Mouse (Mus musculus) stomach, embryonic 15.5 days (tissue): ENCODE measurements at regions not wholly inside any gene's neighbourhood (a gene's known extent, or its start where the extent isn't known, plus 50 kb on each side); places are given as distances from the start of the nearest gene placed in this dataset.
A peak's percentile ranks its signal among the peaks of the same experiment; 100 is the strongest.

Source experiments
- ATAC-seq: fragments of 200-750 bp; cut with Nextera tagmentation; 2 replicates; pipeline ENCODE4 v1.8.0; 2017; ENCODE audit warnings: low read depth, moderate number of reproducible peaks, moderate TSS enrichment; ENCODE audit not compliant: insufficient read depth, low FRiP score
- H3K27ac ChIP-seq: fragments of 300-500 bp; sonication (generic); 2 replicates; pipeline ENCODE4 v1.5.1; 2015; ENCODE audit warnings: mild to moderate bottlenecking, inconsistent platforms
- H3K27me3 ChIP-seq: fragments of 300-500 bp; sonication (generic); replicated peaks from 2 replicates; pipeline ENCODE4 v1.6.1; 2015; ENCODE audit warnings: inconsistent platforms
- H3K36me3 ChIP-seq: fragments of 300-500 bp; sonication (generic); 2 replicates; pipeline ENCODE4 v1.6.1; 2015; ENCODE audit warnings: inconsistent platforms
- H3K4me1 ChIP-seq: fragments of 300-500 bp; sonication (generic); 2 replicates; pipeline ENCODE4 v1.6.1; 2015; ENCODE audit warnings: inconsistent platforms
- H3K4me2 ChIP-seq: fragments of 300-500 bp; sonication (generic); 2 replicates; pipeline ENCODE4 v1.6.1; 2015; ENCODE audit warnings: mild to moderate bottlenecking, inconsistent platforms
- H3K4me3 ChIP-seq: fragments of 300-500 bp; sonication (generic); replicated peaks from 2 replicates; pipeline ENCODE4 v1.5.1; 2015; ENCODE audit warnings: inconsistent platforms
- H3K9ac ChIP-seq: fragments of 300-500 bp; sonication (generic); 2 replicates; pipeline ENCODE4 v1.6.1; 2015; ENCODE audit warnings: inconsistent platforms
- H3K9me3 ChIP-seq: fragments of 300-500 bp; sonication (generic); 2 replicates; pipeline ENCODE4 v1.6.1; 2016; ENCODE audit warnings: inconsistent platforms
- WGBS: fragments of 180-500 bp; shearing (Covaris S2); methylation state at CpG from one replicate; pipeline ENCODE4 v1.1.7; 2015; 5-methylcytosine and 5-hydroxymethylcytosine counted together

- H3K27ac ChIP-seq: no peak overlapping the region
- H3K9me3 ChIP-seq: no peaks in the 10 kb centered on the region
- WGBS: 20% methylated on average over 1 of the region's 1 CpGs
- no peak for ATAC-seq
- no peaks in the 10 kb centered on the region for H3K36me3 ChIP-seq
- peaks cover 8% of the 10 kb centered on the region; the same call in 1 of the 2 replicates for H3K4me1 ChIP-seq
- H3K27me3 ChIP-seq: no peaks in the 10 kb centered on the region
- H3K4me3 ChIP-seq: no peak overlapping the region
- no peak overlapping the region for H3K4me2 ChIP-seq
- H3K9ac ChIP-seq: no peak overlapping the region
These were observed 111.4 kb downstream of the Adamts15 start for GRCm38 (mm10) chr9:30810843-30811242.

- no peaks in the 10 kb centered on the region for H3K36me3 ChIP-seq
- H3K9me3 ChIP-seq: no peaks in the 10 kb centered on the region
- H3K27ac ChIP-seq: no peak overlapping the region
- no peak overlapping the region for H3K4me2 ChIP-seq
- no peaks in the 10 kb centered on the region for H3K27me3 ChIP-seq
- no peak for ATAC-seq
- no peak overlapping the region for H3K4me3 ChIP-seq
- H3K4me1 ChIP-seq: peaks cover 8% of the 10 kb centered on the region; the same call in 1 of the 2 replicates
- 71% methylated on average over 4 of the region's 4 CpGs for WGBS
- no peak overlapping the region for H3K9ac ChIP-seq
These were observed 112.0 kb downstream of the Adamts15 start for GRCm38 (mm10) chr9:30810290-30810689.

GRCm38 (mm10) chr9:30808863-30809491 is 113.3 kb downstream of the Adamts15 start:
- no peaks in the 10 kb centered on the region for H3K27me3 ChIP-seq
- ATAC-seq: no peak; the same call in 1 of the 2 replicates
- peak overlapping the region; percentile 26; the same call in 1 of the 2 replicates for H3K27ac ChIP-seq
- H3K4me3 ChIP-seq: no peak overlapping the region
- H3K36me3 ChIP-seq: no peaks in the 10 kb centered on the region
- no peak overlapping the region for H3K9ac ChIP-seq
- H3K9me3 ChIP-seq: no peaks in the 10 kb centered on the region
- peaks cover 8% of the 10 kb centered on the region; the same call in 1 of the 2 replicates for H3K4me1 ChIP-seq
- 21% methylated on average over 11 of the region's 11 CpGs for WGBS
- peak overlapping the region; percentile 3; the same call in 1 of the 2 replicates for H3K4me2 ChIP-seq

GRCm38 (mm10) chr9:30803755-30804532 is 118.3 kb downstream of the Adamts15 start:
- Histone ChIP-seq H3K4me3 (no peak overlapping the region), H3K9ac (no peak overlapping the region), H3K4me1 (peaks cover 5% of the 10 kb centered on the region; the same call in 1 of the 2 replicates), H3K9me3 (no peaks in the 10 kb centered on the region), H3K27me3 (no peaks in the 10 kb centered on the region), H3K27ac (no peak overlapping the region), H3K4me2 (no peak overlapping the region), H3K36me3 (no peaks in the 10 kb centered on the region)
- ATAC-seq: no peak
- 55% methylated on average over 10 of the region's 10 CpGs for WGBS

DNA sequence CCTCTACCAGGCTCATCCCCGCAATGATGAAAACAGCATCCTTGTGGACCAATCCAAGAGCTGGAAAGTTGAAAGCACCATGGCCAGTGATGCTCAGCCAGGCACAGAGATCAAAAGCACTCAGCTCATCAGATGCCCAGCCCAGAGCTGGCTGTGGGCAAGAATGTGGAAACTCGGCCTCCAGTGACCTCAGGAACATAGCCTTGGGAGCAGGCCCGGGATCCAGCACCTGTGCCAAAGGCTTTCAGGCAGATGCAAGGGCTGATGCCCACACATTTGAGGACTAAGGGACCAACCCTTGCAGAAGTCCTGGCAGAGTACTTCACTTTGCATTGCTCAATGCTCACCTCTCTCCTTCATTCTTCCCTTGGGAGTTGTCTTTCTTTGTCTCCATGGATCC is 119.4 kb downstream of the Adamts15 start:
- H3K9ac ChIP-seq: no peak overlapping the region
- no peaks in the 10 kb centered on the region for H3K36me3 ChIP-seq
- H3K4me1 ChIP-seq: no peaks in the 10 kb centered on the region
- 68% methylated on average over 3 of the region's 3 CpGs for WGBS
- H3K4me2 ChIP-seq: no peak overlapping the region
- no peak for ATAC-seq
- H3K9me3 ChIP-seq: no peaks in the 10 kb centered on the region
- no peak overlapping the region for H3K27ac ChIP-seq
- H3K4me3 ChIP-seq: no peak overlapping the region
- no peaks in the 10 kb centered on the region for H3K27me3 ChIP-seq

- H3K9me3 ChIP-seq: no peaks in the 10 kb centered on the region
- H3K4me2 ChIP-seq: no peak overlapping the region
- H3K27ac ChIP-seq: no peak overlapping the region
- H3K27me3 ChIP-seq: no peaks in the 10 kb centered on the region
- H3K4me1 ChIP-seq: no peaks in the 10 kb centered on the region
- 78% methylated on average over 3 of the region's 3 CpGs for WGBS
- no peak overlapping the region for H3K4me3 ChIP-seq
- ATAC-seq: no peak
- no peaks in the 10 kb centered on the region for H3K36me3 ChIP-seq
- no peak overlapping the region for H3K9ac ChIP-seq
These were observed 127.4 kb downstream of the Adamts15 start for GRCm38 (mm10) chr9:30794701-30795407.

GRCm38 (mm10) chr9:30781221-30781620 is 141.0 kb downstream of the Adamts15 start:
- no peak overlapping the region for H3K27ac ChIP-seq
- H3K9ac ChIP-seq: no peak overlapping the region
- 88% methylated on average over 2 of the region's 2 CpGs for WGBS
- no peaks in the 10 kb centered on the region for H3K4me1 ChIP-seq
- H3K36me3 ChIP-seq: no peaks in the 10 kb centered on the region
- no peak for ATAC-seq
- no peak overlapping the region for H3K4me3 ChIP-seq
- no peaks in the 10 kb centered on the region for H3K27me3 ChIP-seq
- no peaks in the 10 kb centered on the region for H3K9me3 ChIP-seq
- no peak overlapping the region for H3K4me2 ChIP-seq

DNA sequence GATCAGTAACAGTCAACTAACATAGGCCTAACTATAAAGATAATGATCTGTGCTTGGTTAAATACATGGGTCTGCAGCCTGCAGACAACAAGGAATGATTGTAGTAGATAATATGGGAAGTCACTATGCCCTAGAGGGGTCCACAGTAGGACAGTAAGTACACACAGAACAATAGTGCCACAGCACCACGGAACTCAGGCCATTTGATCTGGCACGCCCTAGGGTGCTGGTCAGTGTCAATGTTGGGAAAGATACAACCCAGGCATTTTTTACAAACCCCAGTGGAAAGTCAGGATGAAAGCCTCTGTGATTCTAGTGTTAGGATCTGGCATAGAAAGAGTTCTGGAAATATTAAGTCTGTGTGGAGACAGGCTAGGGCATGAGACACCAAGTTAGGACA is 144.4 kb downstream of the Adamts15 start:
- ATAC-seq: no peak
- WGBS: 71% methylated on average over 2 of the region's 2 CpGs
- Histone ChIP-seq H3K27me3 (no peaks in the 10 kb centered on the region), H3K4me1 (no peaks in the 10 kb centered on the region; the same call in 1 of the 2 replicates), H3K9ac (no peak overlapping the region), H3K4me2 (no peak overlapping the region), H3K27ac (no peak overlapping the region), H3K36me3 (no peaks in the 10 kb centered on the region), H3K4me3 (no peak overlapping the region), H3K9me3 (no peaks in the 10 kb centered on the region)

- peaks cover 4% of the 10 kb centered on the region; the same call in 1 of the 2 replicates for H3K4me1 ChIP-seq
- H3K4me2 ChIP-seq: no peak overlapping the region
- WGBS: 44% methylated on average over 6 of the region's 6 CpGs
- H3K9me3 ChIP-seq: no peaks in the 10 kb centered on the region
- H3K36me3 ChIP-seq: no peaks in the 10 kb centered on the region
- no peak overlapping the region for H3K9ac ChIP-seq
- no peak for ATAC-seq
- no peak overlapping the region for H3K4me3 ChIP-seq
- no peak overlapping the region for H3K27ac ChIP-seq
- no peaks in the 10 kb centered on the region for H3K27me3 ChIP-seq
These were observed 147.1 kb downstream of the Adamts15 start for GRCm38 (mm10) chr9:30775161-30775560.

GRCm38 (mm10) chr9:30772456-30772855 is 149.8 kb downstream of the Adamts15 start:
- peaks cover 4% of the 10 kb centered on the region; the same call in 1 of the 2 replicates for H3K4me1 ChIP-seq
- ATAC-seq: no peak
- no peak overlapping the region for H3K27ac ChIP-seq
- H3K4me2 ChIP-seq: no peak overlapping the region
- H3K27me3 ChIP-seq: no peaks in the 10 kb centered on the region
- no peak overlapping the region for H3K9ac ChIP-seq
- no peaks in the 10 kb centered on the region for H3K9me3 ChIP-seq
- H3K4me3 ChIP-seq: no peak overlapping the region
- 74% methylated on average over 3 of the region's 3 CpGs for WGBS
- H3K36me3 ChIP-seq: no peaks in the 10 kb centered on the region

DNA sequence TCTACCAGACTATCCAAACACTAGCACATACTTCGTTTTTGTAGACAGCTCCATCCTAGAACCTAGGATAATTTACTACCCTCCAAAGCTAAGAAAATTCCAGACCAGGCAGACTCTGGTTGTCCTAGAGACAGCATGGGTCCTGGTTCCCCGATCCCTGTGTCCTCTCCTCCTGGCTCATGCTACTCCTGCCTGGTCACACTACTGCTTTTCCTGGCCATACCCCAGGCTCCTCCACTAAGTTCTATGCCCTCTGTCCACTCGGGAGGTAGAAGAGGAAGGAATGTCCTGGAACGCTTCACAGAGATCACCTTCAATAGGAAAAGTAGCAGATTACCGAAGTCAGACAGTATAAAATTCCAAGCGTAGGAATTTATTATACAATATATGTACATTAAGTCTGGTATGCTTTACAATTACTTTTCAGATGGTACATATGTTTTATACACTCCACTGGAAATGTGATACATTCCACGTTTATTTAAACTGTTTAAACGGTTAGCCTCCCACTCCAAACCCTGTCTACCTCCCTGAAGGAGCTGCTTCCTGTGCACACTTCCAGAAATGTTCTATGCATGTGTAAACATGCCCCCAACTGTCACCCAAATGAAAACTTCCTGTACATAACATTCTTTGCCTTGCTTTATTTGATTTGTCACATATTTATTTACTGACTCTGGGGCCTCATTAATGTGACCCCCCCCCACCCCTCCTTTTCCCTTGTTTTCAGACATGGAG is 151.6 kb downstream of the Adamts15 start:
- Histone ChIP-seq H3K4me1 (0 out of 2 replicates have a peak, but pooled peaks cover 4% of the 10 kb centered on the region), H3K27me3 (no peaks in the 10 kb centered on the region)

More for the DNA sequence above, 151.6 kb downstream of the Adamts15 start:
- no peaks in the 10 kb centered on the region for H3K36me3 ChIP-seq
- H3K27ac ChIP-seq: 0 out of 2 replicates have a peak overlapping the region, but pooled peaks have one; percentile 6
- no peak overlapping the region for H3K4me2 ChIP-seq
- no peak overlapping the region for H3K9ac ChIP-seq
- no peak for ATAC-seq
- H3K9me3 ChIP-seq: no peaks in the 10 kb centered on the region
- 34% methylated on average over 8 of the region's 8 CpGs for WGBS
- no peak overlapping the region for H3K4me3 ChIP-seq
